Mouse (Mus musculus): ENCODE data around the gene Slc25a11. TPM values are rescaled to one million over a fixed set of nuclear protein-coding genes. Genes with fewer than 3 reads are reported as not detected.

The Slc25a11 gene
- 10 to 100 TPM; 64.3 to 67.8 TPM for total RNA-seq (2023)

DNA sequence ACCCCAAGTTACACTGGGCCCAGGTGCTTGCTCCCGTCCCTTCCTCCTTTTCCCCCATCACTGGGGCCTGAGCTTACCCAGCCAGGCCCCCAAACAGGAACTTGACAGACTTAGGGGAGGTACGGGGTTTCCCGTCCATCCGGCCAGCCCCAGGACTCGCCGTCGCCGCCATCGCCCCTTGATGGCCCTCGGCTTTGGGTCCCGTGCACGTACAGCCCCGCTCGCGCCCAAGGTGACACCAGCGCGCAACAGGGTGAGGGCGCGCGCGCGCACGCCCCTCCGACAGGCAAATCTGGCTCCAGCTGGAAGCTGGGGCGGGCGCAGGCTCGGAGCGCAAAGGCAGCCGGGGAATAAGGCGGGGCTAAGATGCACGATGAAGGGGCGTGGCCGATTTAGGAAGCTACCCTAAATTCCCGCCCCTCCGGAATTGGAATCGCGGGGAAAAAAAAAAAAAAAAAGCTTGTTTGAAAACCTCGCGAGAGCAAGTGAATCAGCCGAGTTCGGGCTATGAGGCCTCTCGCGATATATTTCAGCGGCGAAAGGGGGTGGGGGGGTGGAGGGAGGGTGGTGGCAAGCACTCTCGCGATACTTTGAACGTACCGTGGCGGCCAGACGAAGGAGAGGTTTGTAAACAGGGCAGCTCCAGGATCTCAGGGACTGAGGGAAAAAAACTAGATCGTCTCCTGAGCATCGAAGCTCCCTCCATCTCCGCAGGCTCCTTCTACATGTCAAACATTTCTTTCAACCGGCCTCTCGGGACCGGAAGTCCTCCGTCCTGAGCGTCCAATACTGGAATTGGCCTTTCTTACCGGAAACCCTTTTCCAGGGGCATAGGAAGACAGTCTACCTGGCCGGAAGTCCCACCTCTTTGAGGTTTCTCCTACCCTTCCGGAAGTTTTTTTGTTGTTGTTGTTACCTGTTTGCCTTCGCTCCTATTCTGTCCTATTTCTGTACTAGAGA lies at the start of gene Slc25a11, which contains the start of gene Rnf167:
Gene Slc25a11, minus strand, starts transcription at position 789 of the 960 bp plus-strand sequence.
Gene Rnf167, plus strand, starts transcription at position 545 of the 960 bp plus-strand sequence.

DNA sequence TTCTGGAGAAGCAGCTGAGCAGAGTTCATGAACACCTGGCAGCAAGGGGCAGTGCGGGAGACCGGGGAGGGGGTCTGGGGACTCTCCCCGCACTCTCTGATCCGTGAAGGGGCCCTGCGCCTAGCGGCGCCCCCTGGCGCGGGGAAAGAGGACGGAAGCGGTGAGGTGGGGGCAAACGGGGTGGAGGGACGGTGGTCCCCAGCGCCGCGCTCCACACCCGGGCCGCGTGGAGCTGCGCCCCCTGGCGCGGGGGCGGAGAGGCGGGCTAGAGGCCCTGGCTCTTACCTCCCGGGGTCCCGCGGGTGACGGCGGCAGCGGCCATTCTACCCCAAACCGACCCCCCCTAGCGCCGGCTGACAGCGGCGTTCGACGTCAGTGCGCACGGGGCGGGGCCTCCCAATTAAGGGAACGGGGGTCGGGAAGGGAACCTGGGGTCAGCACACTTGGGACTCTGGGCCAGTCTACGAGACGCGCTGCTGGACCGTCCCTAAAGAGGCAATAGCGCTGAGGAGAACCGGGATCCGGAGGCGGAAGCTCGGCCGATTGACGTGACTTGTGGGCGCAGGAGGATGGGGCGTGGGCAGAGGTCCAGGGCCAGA lies 40.4 kb upstream of the Slc25a11 start, which contains the start of gene Camta2:
Gene Camta2, minus strand, starts transcription at position 505 of the 599 bp plus-strand sequence.

GRCm38 (mm10) chr11:70668771-70669505 lies 21.7 kb upstream of the Slc25a11 start, which contains the start of gene Spag7:
Spag7 (minus strand) TSS chr11:70669416.

DNA sequence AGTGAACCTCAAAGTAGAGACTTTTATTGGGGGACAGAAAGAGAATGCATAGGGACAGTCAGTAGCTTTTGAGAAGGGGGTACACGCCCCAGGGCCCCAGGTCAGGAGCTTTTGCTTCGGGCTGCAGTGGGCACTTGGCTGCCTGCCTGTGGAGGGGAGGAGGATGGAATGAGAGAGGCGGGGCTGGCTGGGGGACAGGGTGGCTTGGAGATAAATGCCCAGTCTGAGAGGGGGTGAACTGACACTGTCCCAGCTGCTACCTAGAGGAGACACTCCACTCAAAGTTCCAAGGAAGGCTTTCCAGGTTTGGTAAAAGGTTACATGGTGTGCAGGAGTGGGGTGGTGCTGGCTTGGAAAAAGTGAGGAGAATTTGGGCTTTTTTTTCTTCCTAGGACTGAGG lies 9.7 kb upstream of the Slc25a11 start, which contains the start of gene Eno3:
Gene Eno3, plus strand, starts transcription at position 239 of the 400 bp plus-strand sequence.

GRCm38 (mm10) chr11:70654198-70654922 lies 7.1 kb upstream of the Slc25a11 start, which contains the start of gene Pfn1:
Pfn1 (minus strand) TSS chr11:70654644.

DNA sequence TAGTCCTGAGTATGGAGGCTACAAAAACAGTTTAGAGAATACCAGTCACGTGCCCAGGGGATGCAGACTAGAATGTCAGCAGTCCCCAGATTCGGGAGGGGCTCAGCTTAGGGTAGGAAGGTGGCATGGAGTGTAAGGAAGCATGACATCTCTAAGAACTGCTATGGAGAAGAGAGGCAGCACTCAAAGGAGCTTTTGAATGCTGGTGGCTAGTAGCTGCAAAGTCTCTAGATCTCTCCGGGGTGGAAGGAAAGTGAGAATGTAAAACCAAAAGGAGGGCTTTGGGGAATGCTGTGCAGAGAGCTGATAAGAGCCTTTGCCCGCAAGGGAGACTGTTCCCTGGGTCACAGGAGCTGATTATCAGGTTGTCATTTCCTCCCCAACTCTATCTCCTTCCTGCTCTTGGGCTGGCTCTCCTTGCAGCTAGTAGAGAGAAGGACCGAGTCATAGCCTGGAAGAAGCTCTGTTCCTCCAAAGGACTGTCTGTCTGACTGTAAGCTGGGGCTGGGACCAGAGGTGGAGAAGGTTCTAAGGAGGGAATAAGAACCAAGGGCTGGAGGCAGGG lies 8.5 kb downstream of the Slc25a11 start, which contains the start of gene Gp1ba:
Gene Gp1ba, plus strand, starts transcription at position 409 of the 565 bp plus-strand sequence.

DNA sequence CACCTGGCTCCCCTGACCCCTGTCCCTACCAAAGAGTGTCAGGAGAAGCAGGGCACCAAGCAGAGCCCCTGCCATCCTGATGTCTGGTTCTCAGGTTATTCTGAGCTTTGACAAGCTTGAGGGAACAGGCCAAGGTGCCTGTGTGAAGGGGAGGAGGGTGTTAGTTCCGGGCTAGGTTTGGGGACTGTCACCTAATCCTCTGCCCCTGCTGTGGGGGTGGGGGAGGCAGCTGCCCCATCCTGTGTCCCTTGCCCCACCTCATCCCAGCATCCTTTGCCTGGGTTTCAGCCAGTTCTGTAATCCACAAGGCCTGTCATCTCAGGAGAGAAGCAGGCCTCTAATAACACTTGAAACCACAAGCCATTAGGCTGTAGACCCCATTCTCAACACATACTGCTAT lies 28.2 kb downstream of the Slc25a11 start, which contains the start of gene Chrne:
Gene Chrne, minus strand, starts transcription at position 116 of the 400 bp plus-strand sequence.

GRCm38 (mm10) chr11:70615516-70616093 lies 31.7 kb downstream of the Slc25a11 start, which contains the start of gene 4930544D05Rik:
4930544D05Rik (plus strand) TSS chr11:70615848.

Other genes with a start within 250 kb of the Slc25a11 start
- 10 to 100 TPM; 25.7 to 30.0 TPM for gene Pelp1, start 237.4 kb downstream of the Slc25a11 start, total RNA-seq (2023)
- gene Arrb2, start 214.8 kb downstream of the Slc25a11 start, total RNA-seq (2023) = 100 to 1,000 TPM; 318 to 334 TPM
- gene Med11, start 195.6 kb downstream of the Slc25a11 start, total RNA-seq (2023) = 10 to 100 TPM; 40.1 to 41.8 TPM
- gene Zmynd15, start 188.0 kb downstream of the Slc25a11 start, total RNA-seq (2023) = 1 to 10 TPM in 1 of 2 experiments, under 1 TPM in 1; 0.71 to 1.6 TPM
- gene Cxcl16, start 187.5 kb downstream of the Slc25a11 start, total RNA-seq (2023) = under 1 TPM in 1 of 2 experiments, not detected in 1; 0.76 TPM
- gene Tm4sf5, start 142.2 kb downstream of the Slc25a11 start, total RNA-seq (2023) = not detected
- not detected for gene Vmo1, start 132.9 kb downstream of the Slc25a11 start, total RNA-seq (2023)
- not detected for gene Gltpd2, start 128.3 kb downstream of the Slc25a11 start, total RNA-seq (2023)
- gene Psmb6, start 122.1 kb downstream of the Slc25a11 start, total RNA-seq (2023) = 100 to 1,000 TPM; 130 to 135 TPM
- not detected for gene Gm40193, start 114.5 kb downstream of the Slc25a11 start, total RNA-seq (2023)
- 1 to 10 TPM; 4.8 to 5.4 TPM for gene Pld2, start 107.4 kb downstream of the Slc25a11 start, total RNA-seq (2023)
- 100 to 1,000 TPM; 172 to 178 TPM for gene Mink1, start 84.6 kb downstream of the Slc25a11 start, total RNA-seq (2023)
- 1 to 10 TPM; 2.6 to 3.3 TPM for gene 4930544D05Rik, start 31.6 kb downstream of the Slc25a11 start, total RNA-seq (2023)
- 1 to 10 TPM; 3.3 to 4.4 TPM for gene Chrne, start 28.3 kb downstream of the Slc25a11 start, total RNA-seq (2023)
- not detected for gene Gp1ba, start 8.4 kb downstream of the Slc25a11 start, total RNA-seq (2023)
- 100 to 1,000 TPM; 234 to 250 TPM for gene Rnf167, start 244 bp downstream of the Slc25a11 start, total RNA-seq (2023)
- 1,000 to 10,000 TPM; 1,694 to 1,755 TPM for gene Pfn1, start 7.2 kb upstream of the Slc25a11 start, total RNA-seq (2023)
- 10 to 100 TPM; 30.7 to 31.4 TPM for gene Eno3, start 9.7 kb upstream of the Slc25a11 start, total RNA-seq (2023)
- 10 to 100 TPM; 32.6 to 35.8 TPM for gene Spag7, start 21.9 kb upstream of the Slc25a11 start, total RNA-seq (2023)
- gene Camta2, start 40.6 kb upstream of the Slc25a11 start, total RNA-seq (2023) = 10 to 100 TPM; 43.9 to 48.0 TPM
- under 1 TPM; 0.47 to 0.53 TPM for gene Inca1, start 52.7 kb upstream of the Slc25a11 start, total RNA-seq (2023)
- gene Kif1c, start 53.1 kb upstream of the Slc25a11 start, total RNA-seq (2023) = 10 to 100 TPM; 29.5 to 33.2 TPM
- 1 to 10 TPM; 3.3 to 4.7 TPM for gene Zfp3, start 116.7 kb upstream of the Slc25a11 start, total RNA-seq (2023)
- not detected for gene Scimp, start 165.1 kb upstream of the Slc25a11 start, total RNA-seq (2023)
- gene Rabep1, start 197.3 kb upstream of the Slc25a11 start, total RNA-seq (2023) = 10 to 100 TPM; 37.8 to 41.6 TPM

Data from T-cell, adult 66 days (primary cell).